Mouse (Mus musculus) spleen, adult 2 months (tissue): ENCODE measurements at regions not wholly inside any gene's neighbourhood (a gene's known extent, or its start where the extent isn't known, plus 50 kb on each side); places are given as distances from the start of the nearest gene placed in this dataset.

Experiments
- CTCF ChIP-seq: fragments of 200-500 bp; IDR thresholded peaks from 2 replicates; pipeline ENCODE4 v1.5.1; 2011; ENCODE audit warnings: mild to moderate bottlenecking, inconsistent platforms; ENCODE audit not compliant: insufficient read depth, insufficient read length, insufficient replicate concordance; ENCODE audit errors: extremely low read depth
- POLR2A ChIP-seq: fragments of 200-500 bp; IDR thresholded peaks from 2 replicates; pipeline ENCODE4 v1.6.1; 2011; ENCODE audit warnings: low read depth, low read length, inconsistent platforms

- no peak for TF ChIP-seq CTCF
- no peak for TF ChIP-seq POLR2A
Observed at GRCm38 (mm10) chr8:116399452-116399851, 105.3 kb upstream of the Dynlrb2 start.
